Mouse (Mus musculus) ES-Bruce4 (cell line): ENCODE data around the gene Casq2. TPM values are rescaled to one million over a fixed set of nuclear protein-coding genes. Genes with fewer than 3 reads are reported as not detected.
A peak's percentile ranks its signal among the peaks of the same experiment; 100 is the strongest.

Experiments
- H3K27ac ChIP-seq: 2 replicates; pipeline ENCODE4 v1.5.1; 2012; ENCODE audit warnings: low read length, inconsistent platforms; ENCODE audit not compliant: insufficient read depth
- H3K27me3 ChIP-seq: 2 replicates; pipeline ENCODE4 v1.6.1; 2012; ENCODE audit warnings: mild to moderate bottlenecking, low read length, inconsistent platforms; ENCODE audit not compliant: control insufficient read depth, poor library complexity, insufficient read depth, severe bottlenecking
- H3K36me3 ChIP-seq: 2 replicates; pipeline ENCODE4 v1.6.1; 2012; ENCODE audit warnings: inconsistent platforms, mild to moderate bottlenecking, low read length, moderate library complexity; ENCODE audit not compliant: control insufficient read depth, poor library complexity, insufficient read depth, severe bottlenecking
- H3K4me1 ChIP-seq: one replicate; pipeline ENCODE4 v1.8.1; 2011; ENCODE audit warnings: low read length; ENCODE audit not compliant: control insufficient read depth, insufficient read depth
- H3K4me3 ChIP-seq: 2 replicates; pipeline ENCODE4 v1.5.1; 2011; ENCODE audit warnings: low read depth, mild to moderate bottlenecking, low read length
- H3K9ac ChIP-seq: 2 replicates; pipeline ENCODE4 v1.6.1; 2012; ENCODE audit warnings: low read depth, mild to moderate bottlenecking, inconsistent platforms; ENCODE audit not compliant: poor library complexity, severe bottlenecking
- H3K9me3 ChIP-seq: replicated peaks from 2 replicates; pipeline ENCODE4 v1.6.1; 2012; ENCODE audit warnings: mild to moderate bottlenecking, low read length, inconsistent platforms; ENCODE audit not compliant: control insufficient read depth, poor library complexity, insufficient read depth, severe bottlenecking
- CTCF ChIP-seq: IDR thresholded peaks from one replicate; pipeline ENCODE4 v1.8.1; 2011; ENCODE audit warnings: low read depth, low read length
- EP300 ChIP-seq: IDR thresholded peaks from 2 replicates; pipeline ENCODE4 v1.6.1; 2011; ENCODE audit warnings: low read depth, low read length; ENCODE audit not compliant: insufficient read depth
- POLR2A ChIP-seq: IDR thresholded peaks from one replicate; pipeline ENCODE4 v1.8.1; 2011; ENCODE audit warnings: low read length; ENCODE audit not compliant: insufficient read depth
- polyA plus RNA-seq: library from polyadenylated mRNA; stranded (reverse); fragments of >200 nt; gene quantifications from 2 replicates; pipeline ENCODE4 v1.2.4, GENCODE M21; 2011; ENCODE audit warnings: low read depth; ENCODE audit not compliant: missing spikeins, insufficient read depth, insufficient read length

Gene Casq2
- polyA plus RNA-seq, 1 experiment: not detected

- no peaks in the 10 kb centered on the region for H3K27me3 ChIP-seq
- no peak for TF ChIP-seq EP300
- TF ChIP-seq POLR2A: no peak
- no peak for TF ChIP-seq CTCF
- no peaks in the 10 kb centered on the region for H3K36me3 ChIP-seq
- H3K27ac ChIP-seq: no peak overlapping the region
- no peaks in the 10 kb centered on the region for H3K9me3 ChIP-seq
- H3K4me1 ChIP-seq: no peaks in the 10 kb centered on the region
- H3K9ac ChIP-seq: no peak overlapping the region
- no peak overlapping the region for H3K4me3 ChIP-seq
Measured at GRCm38 (mm10) chr3:102096976-102097375, 10.8 kb downstream of the Casq2 start.

GRCm38 (mm10) chr3:102099242-102099641, 13.0 kb downstream of the Casq2 start:
- Histone ChIP-seq H3K9ac (no peak overlapping the region), H3K4me3 (no peak overlapping the region), H3K9me3 (no peaks in the 10 kb centered on the region), H3K27me3 (no peaks in the 10 kb centered on the region), H3K36me3 (no peaks in the 10 kb centered on the region), H3K4me1 (no peaks in the 10 kb centered on the region), H3K27ac (no peak overlapping the region)
- no peak for TF ChIP-seq CTCF
- no peak for TF ChIP-seq POLR2A
- TF ChIP-seq EP300: no peak

GRCm38 (mm10) chr3:102099793-102100192, 13.6 kb downstream of the Casq2 start:
- Histone ChIP-seq H3K27ac (no peak overlapping the region), H3K27me3 (no peaks in the 10 kb centered on the region), H3K36me3 (no peaks in the 10 kb centered on the region), H3K4me1 (no peaks in the 10 kb centered on the region), H3K4me3 (no peak overlapping the region), H3K9me3 (no peaks in the 10 kb centered on the region), H3K9ac (no peak overlapping the region)
- TF ChIP-seq POLR2A: no peak
- TF ChIP-seq EP300: no peak
- TF ChIP-seq CTCF: no peak

GRCm38 (mm10) chr3:102101445-102101844, 15.2 kb downstream of the Casq2 start:
- Histone ChIP-seq H3K4me1 (no peaks in the 10 kb centered on the region), H3K9me3 (no peaks in the 10 kb centered on the region)
- TF ChIP-seq EP300 (no peak), CTCF (no peak), POLR2A (no peak)

GRCm38 (mm10) chr3:102103811-102104565, 17.8 kb downstream of the Casq2 start:
- H3K27me3 ChIP-seq: no peaks in the 10 kb centered on the region
- H3K36me3 ChIP-seq: no peaks in the 10 kb centered on the region
- H3K9me3 ChIP-seq: no peaks in the 10 kb centered on the region
- H3K27ac ChIP-seq: peak overlapping the region; percentile 75
- no peak for TF ChIP-seq POLR2A
- TF ChIP-seq EP300: peak; percentile 86
- H3K9ac ChIP-seq: no peak overlapping the region
- H3K4me3 ChIP-seq: no peak overlapping the region
- no peaks in the 10 kb centered on the region for H3K4me1 ChIP-seq

More at GRCm38 (mm10) chr3:102101445-102101844, 15.2 kb downstream of the Casq2 start:
- Histone ChIP-seq H3K27me3 (no peaks in the 10 kb centered on the region), H3K27ac (no peak overlapping the region), H3K4me3 (no peak overlapping the region), H3K9ac (no peak overlapping the region), H3K36me3 (no peaks in the 10 kb centered on the region)

GRCm38 (mm10) chr3:102108201-102108600, 22.0 kb downstream of the Casq2 start:
- TF ChIP-seq CTCF (no peak), EP300 (no peak), POLR2A (no peak)
- Histone ChIP-seq H3K9me3 (no peaks in the 10 kb centered on the region), H3K27me3 (no peaks in the 10 kb centered on the region), H3K4me3 (no peak overlapping the region), H3K4me1 (no peaks in the 10 kb centered on the region), H3K9ac (no peak overlapping the region), H3K27ac (no peak overlapping the region), H3K36me3 (no peaks in the 10 kb centered on the region)
